Mouse (Mus musculus) heart, postnatal 0 days (tissue): ENCODE data around the gene Rph3al.

Experiments
- CTCF ChIP-seq: IDR thresholded peaks from 2 replicates; pipeline ENCODE4 v1.5.1; 2016; ENCODE audit warnings: antibody characterized with exemption, control low read depth, low read depth
- EP300 ChIP-seq: IDR thresholded peaks from 2 replicates; pipeline ENCODE4 v1.6.1; 2016; ENCODE audit warnings: antibody characterized with exemption, low read depth

DNA sequence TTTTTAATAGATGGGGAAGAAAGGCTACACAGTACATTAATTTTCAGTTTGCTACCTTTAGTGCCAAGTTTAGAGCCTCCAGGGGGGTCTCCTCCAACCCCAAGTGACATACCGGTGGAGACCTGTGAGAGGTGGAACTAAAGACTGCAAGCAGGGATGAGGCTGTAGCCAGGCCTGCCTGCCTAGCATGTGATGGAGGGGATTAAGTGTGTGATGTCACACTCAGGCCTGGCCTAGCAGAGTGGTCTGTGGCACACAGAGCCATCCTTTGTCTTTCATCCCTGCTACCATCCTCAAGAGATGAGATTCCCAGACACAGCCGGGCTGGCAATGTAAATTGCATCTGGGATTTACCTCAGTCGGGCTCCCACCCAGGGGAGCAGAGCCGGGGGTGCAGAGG lies 67.3 kb downstream of the Rph3al start:
- no peak for TF ChIP-seq CTCF
- no peak for TF ChIP-seq EP300
